Mouse (Mus musculus): Measurements from ENCODE around the gene Reep6. TPM values are rescaled to one million over a fixed set of nuclear protein-coding genes. Genes with fewer than 3 reads are reported as not detected.

The Reep6 gene
- polyA plus RNA-seq, 1 experiment = 25.1 TPM

GRCm38 (mm10) chr10:80321670-80322581, 7.8 kb upstream of the Reep6 start:
- TF ChIP-seq POLR2A (IDR thresholded peaks at IDR 0.05; ENCODE audit: low read depth, low read length) (no peak), CTCF (conservative IDR thresholded peaks at IDR 0.05; ENCODE audit: insufficient read depth, insufficient read length, low read depth, low read length) (no peak)
- Histone ChIP-seq H3K36me3 (ENCODE audit: control insufficient read depth, insufficient read depth, low read length) (no peaks in the 10 kb centered on the region), H3K27me3 (replicated peaks; ENCODE audit: control insufficient read depth, insufficient read depth, low read length) (no peaks in the 10 kb centered on the region), H3K27ac (ENCODE audit: insufficient read depth, low read depth, low read length) (no peak overlapping the region), H3K4me1 (ENCODE audit: control insufficient read depth, insufficient read depth, low read length) (peaks cover 7% of the 10 kb centered on the region), H3K4me3 (ENCODE audit: insufficient read depth, low read depth, low read length) (no peak overlapping the region)
- 94% methylated on average over 21 of the region's 21 CpGs for WGBS
- DNase-seq = no peak

- H3K36me3 ChIP-seq (ENCODE audit: control insufficient read depth, insufficient read depth, low read length) = no peaks in the 10 kb centered on the region
- no peak overlapping the region for H3K27ac ChIP-seq (ENCODE audit: insufficient read depth, low read depth, low read length)
- peak; percentile 14; the same call in 1 of the 2 replicates for TF ChIP-seq CTCF (conservative IDR thresholded peaks at IDR 0.05; ENCODE audit: insufficient read depth, insufficient read length, low read depth, low read length)
- TF ChIP-seq POLR2A (IDR thresholded peaks at IDR 0.05; ENCODE audit: low read depth, low read length) = no peak
- H3K4me1 ChIP-seq (ENCODE audit: control insufficient read depth, insufficient read depth, low read length) = peaks cover 7% of the 10 kb centered on the region
- peak overlapping the region; percentile 63 for H3K4me3 ChIP-seq (ENCODE audit: insufficient read depth, low read depth, low read length)
- WGBS = 2% methylated on average over 28 of the region's 28 CpGs
- H3K27me3 ChIP-seq (replicated peaks; ENCODE audit: control insufficient read depth, insufficient read depth, low read length) = no peaks in the 10 kb centered on the region
- DNase-seq = peak; percentile 39
These were observed 6.9 kb upstream of the Reep6 start for GRCm38 (mm10) chr10:80322811-80323211.

GRCm38 (mm10) chr10:80323261-80324119, 6.3 kb upstream of the Reep6 start:
- H3K27ac ChIP-seq (ENCODE audit: insufficient read depth, low read depth, low read length) = peak overlapping the region; percentile 85
- TF ChIP-seq POLR2A (IDR thresholded peaks at IDR 0.05; ENCODE audit: low read depth, low read length) (no peak), CTCF (conservative IDR thresholded peaks at IDR 0.05; ENCODE audit: insufficient read depth, insufficient read length, low read depth, low read length) (0 out of 2 replicates have a peak, but pooled peaks have one; percentile 5)
- DNase-seq = peak; percentile 85
- H3K4me1 ChIP-seq (ENCODE audit: control insufficient read depth, insufficient read depth, low read length) = peaks cover 7% of the 10 kb centered on the region
- H3K27me3 ChIP-seq (replicated peaks; ENCODE audit: control insufficient read depth, insufficient read depth, low read length) = no peaks in the 10 kb centered on the region
- WGBS = 2% methylated on average over 45 of the region's 46 CpGs
- H3K36me3 ChIP-seq (ENCODE audit: control insufficient read depth, insufficient read depth, low read length) = no peaks in the 10 kb centered on the region
- H3K4me3 ChIP-seq (ENCODE audit: insufficient read depth, low read depth, low read length) = peak overlapping the region; percentile 63

- Histone ChIP-seq H3K27me3 (replicated peaks; ENCODE audit: control insufficient read depth, insufficient read depth, low read length) (no peaks in the 10 kb centered on the region), H3K4me1 (ENCODE audit: control insufficient read depth, insufficient read depth, low read length) (peaks cover 6% of the 10 kb centered on the region), H3K27ac (ENCODE audit: insufficient read depth, low read depth, low read length) (peak overlapping the region; percentile 85), H3K36me3 (ENCODE audit: control insufficient read depth, insufficient read depth, low read length) (no peaks in the 10 kb centered on the region), H3K4me3 (ENCODE audit: insufficient read depth, low read depth, low read length) (no peak overlapping the region)
- 67% methylated on average over 17 of the region's 17 CpGs for WGBS
- no peak for TF ChIP-seq POLR2A (IDR thresholded peaks at IDR 0.05; ENCODE audit: low read depth, low read length)
- TF ChIP-seq CTCF (conservative IDR thresholded peaks at IDR 0.05; ENCODE audit: insufficient read depth, insufficient read length, low read depth, low read length) = no peak; the same call in 1 of the 2 replicates
- DNase-seq = no peak
These were observed 5.4 kb upstream of the Reep6 start for GRCm38 (mm10) chr10:80324120-80325037.

GRCm38 (mm10) chr10:80325045-80325444, 4.7 kb upstream of the Reep6 start:
- Histone ChIP-seq H3K4me1 (ENCODE audit: control insufficient read depth, insufficient read depth, low read length) (peaks cover 3% of the 10 kb centered on the region), H3K27ac (ENCODE audit: insufficient read depth, low read depth, low read length) (no peak overlapping the region), H3K4me3 (ENCODE audit: insufficient read depth, low read depth, low read length) (no peak overlapping the region), H3K36me3 (ENCODE audit: control insufficient read depth, insufficient read depth, low read length) (no peaks in the 10 kb centered on the region), H3K27me3 (replicated peaks; ENCODE audit: control insufficient read depth, insufficient read depth, low read length) (no peaks in the 10 kb centered on the region)
- 86% methylated on average over 21 of the region's 21 CpGs for WGBS
- TF ChIP-seq CTCF (conservative IDR thresholded peaks at IDR 0.05; ENCODE audit: insufficient read depth, insufficient read length, low read depth, low read length) (no peak), POLR2A (IDR thresholded peaks at IDR 0.05; ENCODE audit: low read depth, low read length) (no peak)
- DNase-seq = no peak

- Histone ChIP-seq H3K4me3 (ENCODE audit: insufficient read depth, low read depth, low read length) (peak overlapping the region; percentile 46), H3K36me3 (ENCODE audit: control insufficient read depth, insufficient read depth, low read length) (no peaks in the 10 kb centered on the region), H3K4me1 (ENCODE audit: control insufficient read depth, insufficient read depth, low read length) (peaks cover 5% of the 10 kb centered on the region; the same call in 1 of the 2 replicates), H3K27me3 (replicated peaks; ENCODE audit: control insufficient read depth, insufficient read depth, low read length) (no peaks in the 10 kb centered on the region), H3K27ac (ENCODE audit: insufficient read depth, low read depth, low read length) (no peak overlapping the region)
- 2% methylated on average over 40 of the region's 41 CpGs for WGBS
- TF ChIP-seq CTCF (conservative IDR thresholded peaks at IDR 0.05; ENCODE audit: insufficient read depth, insufficient read length, low read depth, low read length) (no peak), POLR2A (IDR thresholded peaks at IDR 0.05; ENCODE audit: low read depth, low read length) (no peak)
- no peak for DNase-seq
These were observed 331 bp downstream of the Reep6 start for GRCm38 (mm10) chr10:80330084-80330483.
